Mouse (Mus musculus): ENCODE results near the gene Ank2. TPM values are rescaled to one million over a fixed set of nuclear protein-coding genes. Genes with fewer than 3 reads are reported as not detected.

The Ank2 gene
- polyA plus RNA-seq, 1 experiment from 2014 or later = 189 TPM

DNA sequence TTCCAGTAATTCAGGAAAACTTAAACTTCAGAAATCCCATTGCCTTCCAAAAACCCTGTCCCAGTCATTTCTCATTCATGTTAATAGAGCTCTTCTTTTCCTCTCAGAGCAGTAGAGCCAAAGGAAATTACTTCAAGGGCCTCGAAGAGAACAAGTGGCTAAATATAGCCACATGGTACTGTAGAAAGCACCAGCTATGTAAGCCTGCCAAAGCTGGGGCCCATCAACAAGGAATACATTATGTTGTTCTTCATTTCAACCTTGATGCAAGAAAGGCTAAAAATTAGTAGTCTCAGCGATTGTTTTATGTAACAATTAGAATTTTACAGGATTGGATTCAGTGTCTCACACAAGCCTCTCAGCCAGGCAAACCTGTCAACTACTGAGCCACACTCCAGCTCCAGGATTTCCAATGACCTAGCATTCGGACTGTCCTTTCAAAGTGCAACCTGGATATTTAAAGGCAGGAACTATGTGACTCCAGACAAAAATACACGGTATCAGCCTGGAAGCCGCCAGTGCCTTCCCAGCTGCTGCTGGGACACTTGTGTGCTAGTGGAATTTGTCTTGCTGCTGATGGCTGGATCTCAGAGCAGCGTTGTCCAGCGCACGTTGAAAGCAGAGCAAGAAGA lies 26.2 kb upstream of the Ank2 start:
- no peak for ATAC-seq
- Histone ChIP-seq H3K4me2 (ENCODE audit: low read length) (no peak overlapping the region), H3K9me3 (replicated peaks; ENCODE audit: control insufficient read depth, low read length, poor library complexity, severe bottlenecking) (no peaks in the 10 kb centered on the region), H3K4me3 (ENCODE audit: low read depth, low read length) (no peak overlapping the region), H3K4me1 (ENCODE audit: control insufficient read depth, insufficient read depth, low read length) (no peaks in the 10 kb centered on the region), H3K9ac (ENCODE audit: low read depth, low read length) (no peak overlapping the region), H3K27me3 (ENCODE audit: control insufficient read depth, insufficient read depth, low read depth, low read length) (no peaks in the 10 kb centered on the region), H3K27ac (ENCODE audit: low read length) (no peak overlapping the region), H3K36me3 (ENCODE audit: control insufficient read depth, insufficient read depth, low read length) (no peaks in the 10 kb centered on the region)
- 81% methylated on average over 8 of the region's 8 CpGs for WGBS

DNA sequence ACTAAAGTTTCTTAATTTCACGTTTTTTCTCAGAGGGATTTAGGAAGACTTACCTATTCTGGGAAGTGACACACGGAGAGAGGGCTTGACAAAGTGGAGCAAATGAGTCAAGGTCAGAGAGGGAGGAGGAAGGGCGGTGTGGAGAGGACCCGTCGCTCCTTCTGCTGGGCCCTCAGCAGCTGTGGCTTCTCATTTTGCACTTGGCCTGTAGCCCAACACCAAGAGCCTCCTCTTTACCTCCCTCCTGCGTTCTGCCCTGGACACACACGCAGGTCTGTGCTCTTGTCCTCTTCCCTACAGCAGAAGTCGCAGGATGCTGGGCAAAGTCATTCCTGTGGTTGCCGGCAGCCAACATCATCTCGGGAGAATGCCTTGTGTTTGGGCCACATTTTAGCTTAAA lies 22.0 kb upstream of the Ank2 start:
- Histone ChIP-seq H3K4me2 (ENCODE audit: low read length) (no peak overlapping the region), H3K4me1 (ENCODE audit: control insufficient read depth, insufficient read depth, low read length) (no peaks in the 10 kb centered on the region), H3K9ac (ENCODE audit: low read depth, low read length) (no peak overlapping the region), H3K36me3 (ENCODE audit: control insufficient read depth, insufficient read depth, low read length) (no peaks in the 10 kb centered on the region), H3K27me3 (ENCODE audit: control insufficient read depth, insufficient read depth, low read depth, low read length) (no peaks in the 10 kb centered on the region), H3K27ac (ENCODE audit: low read length) (no peak overlapping the region), H3K9me3 (replicated peaks; ENCODE audit: control insufficient read depth, low read length, poor library complexity, severe bottlenecking) (no peaks in the 10 kb centered on the region), H3K4me3 (ENCODE audit: low read depth, low read length) (no peak overlapping the region)
- 79% methylated on average over 10 of the region's 10 CpGs for WGBS
- no peak for ATAC-seq

DNA sequence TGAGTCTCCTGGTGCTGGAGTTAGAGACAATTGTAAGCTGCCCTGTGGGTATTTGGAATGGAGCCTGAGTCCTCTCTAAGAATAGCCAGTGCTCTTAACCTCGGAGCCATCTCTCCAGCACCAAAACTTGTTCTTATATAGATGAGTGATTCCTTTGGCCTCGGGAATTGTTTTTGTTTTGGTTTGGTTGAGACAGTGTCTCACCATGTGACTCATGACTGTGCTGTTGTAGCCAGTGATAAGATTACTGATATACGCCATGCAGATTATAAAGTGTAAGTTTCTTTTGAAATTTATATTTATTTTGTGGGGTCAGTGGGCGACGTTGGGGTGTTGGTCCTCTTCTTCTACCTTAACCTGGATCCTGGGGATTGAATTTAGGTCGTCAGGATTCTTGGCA lies 21.1 kb upstream of the Ank2 start:
- Histone ChIP-seq H3K9me3 (replicated peaks; ENCODE audit: control insufficient read depth, low read length, poor library complexity, severe bottlenecking) (no peaks in the 10 kb centered on the region), H3K4me3 (ENCODE audit: low read depth, low read length) (no peak overlapping the region), H3K4me2 (ENCODE audit: low read length) (no peak overlapping the region), H3K36me3 (ENCODE audit: control insufficient read depth, insufficient read depth, low read length) (no peaks in the 10 kb centered on the region), H3K27ac (ENCODE audit: low read length) (no peak overlapping the region), H3K9ac (ENCODE audit: low read depth, low read length) (no peak overlapping the region), H3K27me3 (ENCODE audit: control insufficient read depth, insufficient read depth, low read depth, low read length) (no peaks in the 10 kb centered on the region), H3K4me1 (ENCODE audit: control insufficient read depth, insufficient read depth, low read length) (no peaks in the 10 kb centered on the region)
- no peak for ATAC-seq
- WGBS = 88% methylated on average over 6 of the region's 6 CpGs

DNA sequence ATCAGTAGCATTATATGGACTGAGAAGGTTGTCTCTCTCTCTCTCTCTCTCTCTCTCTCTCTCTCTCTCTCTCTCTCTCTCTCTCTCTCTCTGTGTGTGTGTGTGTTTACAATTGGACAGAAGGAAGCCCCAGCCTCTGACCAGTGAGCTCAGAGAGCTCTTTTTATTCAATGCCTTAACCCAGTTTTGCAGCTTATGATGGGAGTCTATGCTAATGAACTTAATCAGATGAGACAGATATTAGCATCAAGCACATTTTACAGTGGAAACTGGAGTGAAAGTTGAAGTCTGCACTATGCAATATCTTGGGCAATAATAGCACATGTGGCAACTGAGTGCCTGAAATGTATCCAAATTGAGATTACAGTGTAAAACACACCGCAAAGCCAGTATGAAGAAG lies 16.1 kb upstream of the Ank2 start:
- Histone ChIP-seq H3K9ac (ENCODE audit: low read depth, low read length) (no peak overlapping the region), H3K27ac (ENCODE audit: low read length) (no peak overlapping the region), H3K36me3 (ENCODE audit: control insufficient read depth, insufficient read depth, low read length) (no peaks in the 10 kb centered on the region), H3K4me2 (ENCODE audit: low read length) (no peak overlapping the region), H3K9me3 (replicated peaks; ENCODE audit: control insufficient read depth, low read length, poor library complexity, severe bottlenecking) (no peaks in the 10 kb centered on the region), H3K4me3 (ENCODE audit: low read depth, low read length) (no peak overlapping the region), H3K4me1 (ENCODE audit: control insufficient read depth, insufficient read depth, low read length) (no peaks in the 10 kb centered on the region), H3K27me3 (ENCODE audit: control insufficient read depth, insufficient read depth, low read depth, low read length) (no peaks in the 10 kb centered on the region)
- WGBS = 93% methylated on average over 1 of the region's 1 CpGs
- no peak for ATAC-seq

DNA sequence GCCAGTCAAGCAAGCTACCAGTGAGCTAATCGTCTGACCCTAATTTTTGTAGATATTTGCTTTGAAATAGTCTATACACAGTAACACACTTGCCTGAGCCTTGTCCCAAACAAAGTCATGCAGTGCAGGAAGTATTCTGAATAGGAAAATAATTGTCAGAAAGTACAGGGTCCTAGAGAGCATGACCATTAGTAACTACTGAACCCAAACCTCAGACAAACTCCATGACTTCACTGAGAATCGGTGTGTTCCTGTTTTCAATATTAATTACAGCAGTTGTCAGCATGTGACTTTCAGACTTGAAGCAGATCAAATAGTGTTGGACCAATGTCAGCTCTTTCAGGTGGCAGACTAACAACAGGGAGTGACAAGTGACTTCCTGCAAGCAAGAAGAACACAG lies 14.5 kb upstream of the Ank2 start:
- WGBS = 80% methylated on average over 2 of the region's 2 CpGs

DNA sequence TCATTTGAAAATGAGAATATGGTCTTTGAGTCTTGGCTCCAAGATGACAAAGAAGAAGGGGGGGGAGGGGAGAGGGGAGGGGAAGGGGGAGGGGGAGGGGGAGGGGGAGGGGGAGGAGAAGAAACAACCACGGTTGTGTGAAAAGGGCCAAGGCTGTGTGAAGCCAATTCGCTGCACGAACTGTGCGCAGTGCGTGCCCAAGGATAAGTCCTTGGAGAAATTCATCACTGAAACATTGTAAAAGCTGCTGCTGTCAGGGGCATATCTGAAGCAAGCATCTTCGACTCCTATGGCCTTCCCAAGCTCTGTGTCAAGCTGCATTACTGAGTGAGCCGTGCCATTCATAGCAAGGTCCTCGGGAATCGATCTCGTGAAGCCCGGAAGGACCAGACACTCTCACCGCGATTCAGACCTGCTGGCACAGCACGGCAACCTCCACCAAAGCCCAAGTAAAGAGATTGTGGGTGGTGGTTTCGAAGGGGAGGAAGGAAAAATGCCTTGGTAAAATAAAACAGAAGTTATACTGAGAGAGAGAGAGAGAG lies 13.7 kb upstream of the Ank2 start:
- H3K9ac ChIP-seq (ENCODE audit: low read depth, low read length) = no peak overlapping the region
- no peak for ATAC-seq
- no peaks in the 10 kb centered on the region for H3K36me3 ChIP-seq (ENCODE audit: control insufficient read depth, insufficient read depth, low read length)
- no peak overlapping the region for H3K4me2 ChIP-seq (ENCODE audit: low read length)
- 75% methylated on average over 15 of the region's 15 CpGs for WGBS
- H3K27me3 ChIP-seq (ENCODE audit: control insufficient read depth, insufficient read depth, low read depth, low read length) = no peaks in the 10 kb centered on the region
- no peak overlapping the region for H3K4me3 ChIP-seq (ENCODE audit: low read depth, low read length)
- no peaks in the 10 kb centered on the region for H3K4me1 ChIP-seq (ENCODE audit: control insufficient read depth, insufficient read depth, low read length)
- H3K9me3 ChIP-seq (replicated peaks; ENCODE audit: control insufficient read depth, low read length, poor library complexity, severe bottlenecking) = no peaks in the 10 kb centered on the region
- H3K27ac ChIP-seq (ENCODE audit: low read length) = no peak overlapping the region

More for the DNA sequence above, 14.5 kb upstream of the Ank2 start:
- no peak overlapping the region for H3K4me2 ChIP-seq (ENCODE audit: low read length)
- H3K36me3 ChIP-seq (ENCODE audit: control insufficient read depth, insufficient read depth, low read length) = no peaks in the 10 kb centered on the region
- H3K27ac ChIP-seq (ENCODE audit: low read length) = no peak overlapping the region
- H3K27me3 ChIP-seq (ENCODE audit: control insufficient read depth, insufficient read depth, low read depth, low read length) = no peaks in the 10 kb centered on the region
- H3K9ac ChIP-seq (ENCODE audit: low read depth, low read length) = no peak overlapping the region
- no peak for ATAC-seq
- no peaks in the 10 kb centered on the region for H3K4me1 ChIP-seq (ENCODE audit: control insufficient read depth, insufficient read depth, low read length)
- no peaks in the 10 kb centered on the region for H3K9me3 ChIP-seq (replicated peaks; ENCODE audit: control insufficient read depth, low read length, poor library complexity, severe bottlenecking)
- no peak overlapping the region for H3K4me3 ChIP-seq (ENCODE audit: low read depth, low read length)

DNA sequence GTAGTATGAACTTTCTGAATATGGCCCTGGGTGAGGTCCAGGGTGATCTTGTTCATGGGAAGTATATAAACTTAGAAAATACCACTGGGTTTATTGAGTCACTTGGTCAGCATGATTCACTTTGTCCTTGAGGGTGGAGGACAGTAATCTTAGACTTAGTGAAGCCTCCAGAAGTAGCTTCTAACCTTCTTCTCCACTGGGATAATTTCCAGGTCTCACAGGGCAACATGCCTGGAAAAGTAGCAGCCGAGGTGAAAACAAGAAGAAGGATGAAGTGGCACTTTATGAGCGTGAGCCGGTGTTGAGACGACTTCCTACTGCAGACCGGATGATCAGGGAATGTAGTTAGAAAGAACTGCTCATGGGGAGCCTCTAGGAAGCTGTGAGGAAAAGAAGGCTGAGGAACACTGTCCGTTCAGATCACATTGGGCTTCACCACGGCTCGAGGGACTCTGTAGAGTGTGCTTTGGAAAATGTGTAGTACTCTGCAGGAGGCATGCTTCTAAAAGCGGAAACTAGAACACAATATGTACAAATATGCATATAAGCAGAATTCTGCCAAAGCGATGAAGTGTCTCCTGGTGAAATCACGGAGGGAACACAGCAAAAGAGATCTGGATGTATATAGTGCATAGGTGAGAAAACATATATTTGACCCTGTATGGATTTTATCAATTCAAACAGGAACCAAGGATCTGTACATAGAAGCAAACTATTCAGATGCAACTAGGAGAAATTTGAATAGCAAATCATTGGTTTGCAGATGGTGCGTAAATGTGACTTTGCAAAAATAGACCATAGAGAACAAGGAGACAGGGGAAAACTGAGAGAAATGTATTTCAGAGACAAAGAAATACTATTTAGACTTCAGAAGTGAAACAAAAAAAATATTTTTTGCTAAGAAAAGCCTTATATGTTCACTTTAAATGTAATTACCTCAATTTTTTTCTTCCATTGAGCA lies 12.9 kb upstream of the Ank2 start:
- no peaks in the 10 kb centered on the region for H3K9me3 ChIP-seq (replicated peaks; ENCODE audit: control insufficient read depth, low read length, poor library complexity, severe bottlenecking)
- H3K27ac ChIP-seq (ENCODE audit: low read length) = no peak overlapping the region
- H3K27me3 ChIP-seq (ENCODE audit: control insufficient read depth, insufficient read depth, low read depth, low read length) = no peaks in the 10 kb centered on the region
- no peak overlapping the region for H3K4me2 ChIP-seq (ENCODE audit: low read length)
- H3K36me3 ChIP-seq (ENCODE audit: control insufficient read depth, insufficient read depth, low read length) = no peaks in the 10 kb centered on the region
- H3K4me3 ChIP-seq (ENCODE audit: low read depth, low read length) = no peak overlapping the region
- ATAC-seq = no peak
- H3K4me1 ChIP-seq (ENCODE audit: control insufficient read depth, insufficient read depth, low read length) = no peaks in the 10 kb centered on the region
- H3K9ac ChIP-seq (ENCODE audit: low read depth, low read length) = no peak overlapping the region
- WGBS = 85% methylated on average over 12 of the region's 12 CpGs

DNA sequence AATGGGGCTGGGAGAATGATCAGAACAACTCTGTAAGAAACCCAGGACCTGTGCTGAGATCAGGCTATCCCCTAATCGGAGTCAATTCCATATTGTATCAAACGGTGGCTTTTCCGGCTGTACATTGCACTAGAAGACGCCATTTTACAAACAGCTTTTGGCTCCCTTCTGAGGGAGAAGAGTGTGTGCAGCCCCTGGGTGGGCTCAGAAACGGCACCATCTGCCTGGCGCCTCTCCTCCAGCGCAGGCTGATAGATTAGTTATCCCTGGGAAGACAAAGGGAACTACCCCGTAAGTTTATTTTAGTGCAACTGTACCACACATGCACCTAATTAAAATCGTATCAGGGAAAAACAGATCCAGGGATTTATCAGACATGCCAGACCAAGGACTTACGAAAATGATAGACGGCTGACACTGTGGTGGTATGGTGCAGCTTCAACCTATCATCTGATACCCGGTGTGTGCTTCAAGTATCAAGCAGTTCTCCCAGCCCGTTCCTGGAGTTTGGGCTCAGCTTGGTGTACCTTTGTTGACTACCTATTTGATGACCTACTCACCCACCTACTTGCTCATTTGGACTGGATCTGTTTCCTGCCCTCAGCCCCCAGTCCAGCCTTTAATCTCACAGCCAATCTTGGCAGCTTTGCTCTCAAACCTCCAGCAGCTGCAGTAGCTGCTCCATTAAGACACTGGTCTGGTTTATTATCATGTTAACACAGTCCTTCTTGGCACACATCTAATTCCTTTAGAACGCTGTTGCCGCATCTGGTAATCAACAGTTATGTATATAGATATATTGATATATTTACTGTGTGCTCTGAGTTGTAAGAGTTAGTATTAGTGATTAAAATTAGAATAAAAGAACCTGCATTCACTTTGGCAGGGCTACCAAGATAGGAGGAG lies 9.0 kb upstream of the Ank2 start:
- WGBS = 71% methylated on average over 15 of the region's 15 CpGs
- Histone ChIP-seq H3K9ac (ENCODE audit: low read depth, low read length) (no peak overlapping the region), H3K4me1 (ENCODE audit: control insufficient read depth, insufficient read depth, low read length) (no peaks in the 10 kb centered on the region), H3K36me3 (ENCODE audit: control insufficient read depth, insufficient read depth, low read length) (no peaks in the 10 kb centered on the region), H3K4me3 (ENCODE audit: low read depth, low read length) (no peak overlapping the region), H3K27me3 (ENCODE audit: control insufficient read depth, insufficient read depth, low read depth, low read length) (no peaks in the 10 kb centered on the region), H3K4me2 (ENCODE audit: low read length) (no peak overlapping the region), H3K9me3 (replicated peaks; ENCODE audit: control insufficient read depth, low read length, poor library complexity, severe bottlenecking) (no peaks in the 10 kb centered on the region), H3K27ac (ENCODE audit: low read length) (no peak overlapping the region)
- no peak for ATAC-seq
